Mouse (Mus musculus) frontal cortex, postnatal 10 days (tissue): ENCODE results near the gene Fcrl1.
"Not testable (repeated sequence)": the region's sequence is repeated elsewhere in the genome, so short reads cannot be mapped to it uniquely, and the experiment has no call there.

ENCODE experiments used
- DNase-seq, 2 experiments: peaks; one replicate each; pipeline ENCODE4 v3.0.0; 2022; ENCODE audit warnings: low spot score in 2 of 2, mixed read lengths in 1 of 2

The Fcrl1 gene

GRCm38 (mm10) chr3:87376195-87377165 lies at the start of gene Fcrl1:
Fcrl1 (plus strand) TSS chr3:87376387.
- no peak for DNase-seq

GRCm38 (mm10) chr3:87337899-87338298 lies 38.3 kb upstream of the Fcrl1 start:
- DNase-seq, result no peak

GRCm38 (mm10) chr3:87350992-87351391 lies 25.2 kb upstream of the Fcrl1 start:
- DNase-seq, result not testable (repeated sequence)

- no peak for DNase-seq
These were observed 18.6 kb upstream of the Fcrl1 start, which contains the start of gene Cd5l for GRCm38 (mm10) chr3:87357581-87357980. Cd5l (plus strand) TSS chr3:87357881.

GRCm38 (mm10) chr3:87359215-87359614 lies 17.0 kb upstream of the Fcrl1 start:
- no peak for DNase-seq

- DNase-seq, result no peak
These were observed 15.7 kb upstream of the Fcrl1 start for GRCm38 (mm10) chr3:87360466-87360865.

GRCm38 (mm10) chr3:87365691-87366090 lies 10.5 kb upstream of the Fcrl1 start:
- no peak for DNase-seq

- no peak for DNase-seq
These were observed 8.7 kb upstream of the Fcrl1 start for GRCm38 (mm10) chr3:87367511-87367910.

- no peak for DNase-seq
These were observed 7.0 kb upstream of the Fcrl1 start for GRCm38 (mm10) chr3:87369181-87369580.

GRCm38 (mm10) chr3:87377228-87377627 lies 1.0 kb downstream of the Fcrl1 start:
- no peak for DNase-seq

GRCm38 (mm10) chr3:87377719-87378118 lies 1.5 kb downstream of the Fcrl1 start:
- no peak for DNase-seq

GRCm38 (mm10) chr3:87379641-87380315 lies 3.6 kb downstream of the Fcrl1 start:
- DNase-seq, result not testable (repeated sequence)

GRCm38 (mm10) chr3:87381806-87382712 lies 5.9 kb downstream of the Fcrl1 start:
- DNase-seq, result no peak

- no peak for DNase-seq
These were observed 7.1 kb downstream of the Fcrl1 start for GRCm38 (mm10) chr3:87383308-87383707.

- DNase-seq, result no peak
These were observed 8.9 kb downstream of the Fcrl1 start for GRCm38 (mm10) chr3:87385105-87385504.

- DNase-seq, result no peak
These were observed 14.7 kb downstream of the Fcrl1 start for GRCm38 (mm10) chr3:87390935-87391334.

- no peak for DNase-seq
These were observed 22.6 kb downstream of the Fcrl1 start for GRCm38 (mm10) chr3:87398809-87399208.

- DNase-seq, result no peak
These were observed 23.7 kb downstream of the Fcrl1 start for GRCm38 (mm10) chr3:87399906-87400305.

GRCm38 (mm10) chr3:87401321-87401720 lies 25.1 kb downstream of the Fcrl1 start:
- no peak for DNase-seq

- DNase-seq, result no peak
These were observed 32.0 kb downstream of the Fcrl1 start for GRCm38 (mm10) chr3:87408171-87408570.

- no peak for DNase-seq
These were observed 33.2 kb downstream of the Fcrl1 start for GRCm38 (mm10) chr3:87409196-87409935.
